Mouse (Mus musculus): Measurements from ENCODE around the gene Pex10.

DNA sequence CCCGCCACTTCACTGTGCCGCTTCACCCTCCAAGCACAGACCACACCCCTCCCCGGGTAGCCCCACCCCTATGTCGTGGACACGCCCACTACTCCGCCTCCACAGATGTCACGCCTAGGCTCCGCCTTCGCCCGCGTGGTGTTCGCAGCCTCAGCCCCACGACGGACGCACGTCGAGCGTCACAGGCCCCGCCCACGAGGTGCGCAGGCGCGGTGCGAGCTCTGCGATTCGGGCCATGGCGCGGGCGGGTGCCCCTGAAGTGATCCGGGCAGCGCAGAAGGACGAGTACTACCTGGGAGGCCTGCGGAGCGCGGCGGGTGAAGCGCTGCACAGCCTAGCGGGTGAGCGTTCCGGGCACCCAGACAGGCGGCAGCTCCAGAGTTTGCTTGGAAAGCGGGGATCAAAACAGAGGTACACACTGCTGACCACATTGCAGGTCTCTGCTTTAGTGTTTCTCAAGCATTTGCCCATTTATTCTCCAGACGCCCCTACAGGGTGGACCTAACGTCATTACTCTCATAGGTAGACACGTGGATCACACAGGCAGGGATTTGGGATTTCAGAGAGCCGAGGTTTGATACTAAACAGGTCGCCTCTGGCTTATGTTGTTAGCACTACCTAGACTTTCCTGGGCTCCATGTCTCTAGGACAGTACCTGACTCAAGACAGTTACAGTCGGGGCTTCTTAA is at the start of gene Pex10:
- TF ChIP-seq POLR2A (IDR thresholded peaks at IDR 0.05; ENCODE audit: extremely low read depth, insufficient read depth, low read length) (peak; percentile 83), CTCF (IDR thresholded peaks at IDR 0.05; ENCODE audit: extremely low read depth, insufficient read depth, low read length) (no peak)
